Mouse (Mus musculus): Measurements from ENCODE around the gene Utp4.

GRCm38 (mm10) chr8:106969964-106970363 is 76.5 kb downstream of the Utp4 start:
- no peak for TF ChIP-seq POLR2A (IDR thresholded peaks at IDR 0.05; ENCODE audit: control insufficient read depth, extremely low read depth, insufficient read depth, low read length, poor library complexity)
- no peak for TF ChIP-seq CTCF (IDR thresholded peaks at IDR 0.05; ENCODE audit: borderline replicate concordance, control insufficient read depth, extremely low read depth, insufficient read depth, low read length, poor library complexity)
